18 mouse cellular contexts compared by ENCODE assay signal in genomic region chr6:117569576-117570326, GRCm38 (mm10).
A peak's percentile ranks its signal among the peaks of the same experiment; 100 is the strongest.
DNase-seq lines count a peak whose midpoint lies in the region; ATAC-seq and TF ChIP-seq lines count a peak whose summit lies in the region.
"Had no signal": no experiment of that assay in that cellular context is flagged by ENCODE, and none has a peak within 500 bp of the region (broad histone marks: within the 10 kb centered on the region; RNA-seq: fewer than 3 reads in every experiment).

No protein-coding gene starts in this region.

- 78% methylated on average over 11 of the region's 11 CpGs for WGBS in heart, adult 2 months
- 75% methylated on average over 11 of the region's 11 CpGs for WGBS in kidney, postnatal 0 days
- WGBS in midbrain, embryonic 13.5 days: 70% methylated on average over 11 of the region's 11 CpGs
- 66% methylated on average over 11 of the region's 11 CpGs for WGBS in midbrain, embryonic 15.5 days
- WGBS in midbrain, embryonic 16.5 days: 54% methylated on average over 11 of the region's 11 CpGs

- H3K27ac ChIP-seq in heart, adult 2 months: peak overlapping the region; percentile 42
- H3K27ac ChIP-seq in kidney, postnatal 0 days: 0 out of 2 replicates have a peak overlapping the region, but pooled peaks have one; percentile 13
- no peak overlapping the region for H3K27ac ChIP-seq in midbrain, embryonic 13.5 days
- H3K27ac ChIP-seq in midbrain, embryonic 15.5 days: no peak overlapping the region
- H3K27ac ChIP-seq in midbrain, embryonic 16.5 days (ENCODE audit: low read length): no peak overlapping the region
- H3K27ac ChIP-seq: hindbrain, postnatal 0 days; liver, embryonic 13.5 days; neural tube, embryonic 13.5 days had no signal

- DNase-seq in heart, adult 2 months: no peak
- DNase-seq in heart, postnatal 4 days: no peak
- no peak for DNase-seq in kidney, postnatal 0 days (ENCODE audit: low spot score)
- DNase-seq in kidney, postnatal 10 days: no peak
- DNase-seq: adrenal gland, postnatal 25 days; cerebellum, adult 9-11 months; gastrocnemius, postnatal 36 days; kidney, adult 8-10 months; layer of hippocampus, adult 9-11 months; liver, embryonic 13.5 days; thymus, postnatal 25 days had no signal

- no peak for TF ChIP-seq POLR2A in heart, adult 2 months (IDR thresholded peaks at IDR 0.05; ENCODE audit: insufficient read depth, low read depth, low read length)

- H3K4me2 ChIP-seq in kidney, postnatal 0 days (ENCODE audit: low read length): no peak overlapping the region
- no peak overlapping the region for H3K4me2 ChIP-seq in midbrain, embryonic 13.5 days (replicated peaks)
- H3K4me2 ChIP-seq in midbrain, embryonic 15.5 days: no peak overlapping the region
- no peak overlapping the region for H3K4me2 ChIP-seq in midbrain, embryonic 16.5 days (ENCODE audit: low read length)
- H3K4me2 ChIP-seq: heart, embryonic 11.5 days; liver, embryonic 13.5 days; neural tube, embryonic 13.5 days had no signal

- no peaks in the 10 kb centered on the region; the same call in 1 of the 2 replicates for H3K36me3 ChIP-seq in heart, adult 2 months (ENCODE audit: control insufficient read depth, insufficient read depth, low read length)
- no peaks in the 10 kb centered on the region for H3K36me3 ChIP-seq in kidney, postnatal 0 days (ENCODE audit: insufficient read depth, low read length)
- no peaks in the 10 kb centered on the region for H3K36me3 ChIP-seq in midbrain, embryonic 13.5 days
- H3K36me3 ChIP-seq in midbrain, embryonic 15.5 days (replicated peaks): no peaks in the 10 kb centered on the region
- no peaks in the 10 kb centered on the region for H3K36me3 ChIP-seq in midbrain, embryonic 16.5 days (ENCODE audit: control insufficient read depth, insufficient read depth, low read length)
- H3K36me3 ChIP-seq: liver, embryonic 13.5 days; neural tube, embryonic 13.5 days had no signal

- H3K4me1 ChIP-seq in heart, adult 2 months (ENCODE audit: control insufficient read depth, insufficient read depth, low read length): peaks cover 24% of the 10 kb centered on the region
- H3K4me1 ChIP-seq in kidney, postnatal 0 days (replicated peaks; ENCODE audit: insufficient read depth, low read length): peaks cover 8% of the 10 kb centered on the region; the same call in 1 of the 2 replicates
- H3K4me1 ChIP-seq in midbrain, embryonic 13.5 days (replicated peaks): peaks cover 14% of the 10 kb centered on the region
- 0 out of 2 replicates have a peak, but pooled peaks cover 8% of the 10 kb centered on the region for H3K4me1 ChIP-seq in midbrain, embryonic 15.5 days
- no peaks in the 10 kb centered on the region for H3K4me1 ChIP-seq in midbrain, embryonic 16.5 days (ENCODE audit: control insufficient read depth, insufficient read depth, low read length)
- H3K4me1 ChIP-seq: liver, embryonic 13.5 days; neural tube, embryonic 13.5 days had no signal

- intact Hi-C loops in heart, adult 2 months (cut with DNase I): loop anchor here (5.0 kb wide), 1 partner anchor 38 kb away; no protein-coding TSS in a partner anchor

- no peaks in the 10 kb centered on the region for H3K79me2 ChIP-seq in heart, adult 2 months (replicated peaks; ENCODE audit: control insufficient read depth, insufficient read depth, low read length)

- H3K9ac ChIP-seq in heart, adult 2 months (ENCODE audit: low read depth, low read length): no peak overlapping the region
- no peak overlapping the region for H3K9ac ChIP-seq in kidney, postnatal 0 days (ENCODE audit: low read depth, low read length)
- no peak overlapping the region for H3K9ac ChIP-seq in midbrain, embryonic 13.5 days (replicated peaks)
- H3K9ac ChIP-seq in midbrain, embryonic 15.5 days: no peak overlapping the region
- no peak overlapping the region; the same call in 1 of the 2 replicates for H3K9ac ChIP-seq in midbrain, embryonic 16.5 days (ENCODE audit: low read depth, low read length)
- H3K9ac ChIP-seq: liver, embryonic 13.5 days; neural tube, embryonic 13.5 days had no signal

- H3K4me3 ChIP-seq in heart, adult 2 months: no peak overlapping the region
- no peak overlapping the region for H3K4me3 ChIP-seq in kidney, postnatal 0 days (replicated peaks; ENCODE audit: low read depth, low read length)
- no peak overlapping the region for H3K4me3 ChIP-seq in midbrain, embryonic 13.5 days (replicated peaks)
- no peak overlapping the region for H3K4me3 ChIP-seq in midbrain, embryonic 15.5 days
- no peak overlapping the region for H3K4me3 ChIP-seq in midbrain, embryonic 16.5 days (ENCODE audit: low read depth, low read length)
- H3K4me3 ChIP-seq: liver, embryonic 13.5 days; neural tube, embryonic 13.5 days had no signal

- no peaks in the 10 kb centered on the region for H3K27me3 ChIP-seq in heart, adult 2 months (ENCODE audit: control insufficient read depth, insufficient read depth, low read length)
- H3K27me3 ChIP-seq in kidney, postnatal 0 days (ENCODE audit: insufficient read depth, low read length): no peaks in the 10 kb centered on the region
- H3K27me3 ChIP-seq in midbrain, embryonic 13.5 days: no peaks in the 10 kb centered on the region
- no peaks in the 10 kb centered on the region for H3K27me3 ChIP-seq in midbrain, embryonic 15.5 days (replicated peaks)
- no peaks in the 10 kb centered on the region for H3K27me3 ChIP-seq in midbrain, embryonic 16.5 days (ENCODE audit: control insufficient read depth, insufficient read depth, low read depth, low read length)
- H3K27me3 ChIP-seq: liver, embryonic 13.5 days; neural tube, embryonic 13.5 days had no signal

- ATAC-seq in kidney, postnatal 0 days (replicated peaks; ENCODE audit: low FRiP score, low read depth): no peak
- ATAC-seq in midbrain, embryonic 13.5 days: 0 out of 2 replicates have a peak, but pooled peaks have one; percentile 37
- no peak for ATAC-seq in midbrain, embryonic 15.5 days (replicated peaks)
- peak; percentile 42; the same call in 1 of the 2 replicates for ATAC-seq in midbrain, embryonic 16.5 days
- ATAC-seq: forebrain, embryonic 16.5 days; hindbrain, postnatal 0 days had no signal

- no peaks in the 10 kb centered on the region for H3K9me3 ChIP-seq in kidney, postnatal 0 days (replicated peaks; ENCODE audit: low read length)
- H3K9me3 ChIP-seq in midbrain, embryonic 13.5 days: no peaks in the 10 kb centered on the region
- no peaks in the 10 kb centered on the region for H3K9me3 ChIP-seq in midbrain, embryonic 15.5 days
- no peaks in the 10 kb centered on the region for H3K9me3 ChIP-seq in midbrain, embryonic 16.5 days (replicated peaks; ENCODE audit: control insufficient read depth, low read length, poor library complexity, severe bottlenecking)
- H3K9me3 ChIP-seq: liver, embryonic 13.5 days; neural tube, embryonic 13.5 days had no signal

- no peak for TF ChIP-seq EP300 in heart, adult 2 months (IDR thresholded peaks at IDR 0.05; ENCODE audit: insufficient read depth, low read depth, low read length)

- no peak for TF ChIP-seq CTCF in heart, adult 2 months (IDR thresholded peaks at IDR 0.05)
- no peak for TF ChIP-seq CTCF in kidney, postnatal 0 days (IDR thresholded peaks at IDR 0.05; ENCODE audit: low read depth)

Comparison
In these comparisons a context has a peak if more than half of its experiments do, and no peak if none do; other contexts are left out.
1. ATAC-seq: peak in midbrain, embryonic 13.5 days (single experiment) and midbrain, embryonic 16.5 days (single experiment); none in kidney, postnatal 0 days (single experiment) and midbrain, embryonic 15.5 days (single experiment).
2. H3K27ac ChIP-seq: peak in heart, adult 2 months (single experiment) and kidney, postnatal 0 days (single experiment); none in midbrain, embryonic 13.5 days (single experiment), midbrain, embryonic 15.5 days (single experiment) and midbrain, embryonic 16.5 days (single experiment).